Mouse (Mus musculus) spleen, postnatal 10 days (tissue): ENCODE results near the gene Cntnap4.
"Not testable (repeated sequence)": the region's sequence is repeated elsewhere in the genome, so short reads cannot be mapped to it uniquely, and the experiment has no call there.

ENCODE experiments used
- DNase-seq, 2 experiments: peaks; one replicate each; pipeline ENCODE4 v3.0.0; 2021 to 2022; ENCODE audit warnings: low spot score in 2 of 2

Cntnap4 gene

DNA sequence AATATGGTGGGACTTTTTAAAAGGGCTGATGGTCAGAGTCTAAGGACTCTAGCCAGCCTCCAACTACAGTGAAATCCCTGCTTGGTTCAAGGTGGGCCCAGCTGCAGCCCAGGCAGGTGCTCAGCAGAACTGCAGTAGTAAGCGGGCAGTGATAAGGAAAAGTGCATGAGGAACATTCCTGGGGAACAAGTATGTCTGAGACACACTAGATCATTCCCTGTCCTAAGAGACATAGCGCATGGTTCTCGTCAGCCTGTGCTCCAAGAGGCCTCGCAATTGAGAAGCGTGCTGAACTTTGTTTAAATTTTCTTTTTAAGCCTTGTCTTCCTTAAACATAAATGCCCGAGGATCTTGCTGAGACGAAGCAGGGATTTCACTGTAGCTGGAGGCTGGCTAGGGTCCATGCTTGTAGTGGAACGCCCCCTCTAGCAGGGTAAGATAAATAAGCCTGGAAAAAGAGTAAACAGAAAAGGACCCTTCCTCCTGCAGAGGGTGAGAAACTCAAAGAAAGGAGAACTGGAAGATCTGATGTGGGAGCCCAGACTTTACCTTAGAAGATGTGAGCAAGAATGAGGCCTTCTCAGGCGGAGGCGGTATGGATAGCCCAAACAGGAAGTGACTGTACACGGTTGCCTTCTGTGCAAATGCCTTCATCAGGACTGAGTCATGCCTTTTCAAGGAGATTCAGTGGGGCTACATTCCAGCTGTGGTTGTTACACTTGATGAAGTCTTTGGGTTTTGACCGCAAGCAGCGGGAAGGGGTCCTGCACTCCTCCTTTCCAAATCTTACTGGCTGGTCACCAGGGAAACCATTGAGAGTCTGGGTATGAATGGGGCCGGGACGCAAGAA is 161.0 kb downstream of the Cntnap4 start:
- no peak for DNase-seq

DNA sequence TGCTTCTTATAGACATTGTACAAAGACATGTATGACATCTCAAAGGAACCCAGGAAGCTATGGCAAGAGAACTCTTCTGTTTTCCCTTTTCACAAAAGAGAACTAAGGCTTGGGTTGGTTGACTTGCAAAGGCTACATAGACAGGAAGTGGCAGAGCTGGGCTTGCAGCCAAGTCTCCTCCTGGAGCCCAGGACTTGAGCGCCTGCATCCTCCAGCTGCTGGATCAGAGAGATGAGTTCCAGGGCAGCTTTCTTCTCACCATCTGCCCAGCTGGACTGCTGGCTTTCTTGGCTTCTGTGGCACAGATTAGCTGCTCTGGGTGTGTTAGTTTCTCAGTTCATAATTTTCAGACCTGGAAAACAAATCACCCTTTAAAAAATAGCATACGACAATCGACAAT is 165.7 kb downstream of the Cntnap4 start:
- no peak for DNase-seq

DNA sequence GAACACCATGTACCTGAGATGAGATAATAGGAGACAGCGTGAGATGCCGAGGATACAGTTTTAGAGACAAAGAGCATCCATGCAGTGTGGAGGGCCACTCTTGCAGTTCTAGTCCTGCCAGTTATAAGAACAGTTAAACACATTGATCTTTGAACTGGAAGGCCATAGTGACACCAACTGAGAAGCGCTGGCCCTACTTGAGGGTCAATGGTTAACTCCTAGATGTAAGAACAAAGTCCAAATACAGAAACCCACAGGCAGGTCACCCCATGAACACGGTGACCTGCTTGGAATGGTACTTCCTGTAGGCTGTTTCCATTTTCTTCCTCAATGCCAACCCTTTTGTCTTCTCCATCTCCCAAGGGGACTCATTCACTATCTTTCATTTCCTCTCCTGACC is 173.5 kb downstream of the Cntnap4 start:
- DNase-seq, result no peak

- no peak for DNase-seq
Measured at GRCm38 (mm10) chr8:112747296-112747695, 177.5 kb downstream of the Cntnap4 start.

DNA sequence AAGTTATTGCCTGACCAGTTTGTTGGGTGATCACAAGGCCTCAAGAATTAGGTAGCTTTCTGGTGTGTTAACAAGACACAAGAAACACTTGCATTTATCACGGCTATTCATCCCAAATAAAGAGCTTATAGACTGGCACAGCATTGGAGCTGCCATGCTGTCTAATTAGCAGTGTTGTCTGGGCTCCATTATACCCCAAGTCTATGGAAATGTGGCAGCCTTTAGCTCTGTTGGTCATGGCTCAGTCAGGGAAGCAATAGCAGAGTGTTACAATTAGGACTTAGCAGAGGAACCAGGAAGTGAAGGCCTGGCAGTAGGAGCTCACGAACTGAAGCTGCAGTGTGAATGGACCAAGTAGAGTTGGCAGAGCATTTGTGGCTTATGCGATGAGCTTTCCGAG is 185.3 kb downstream of the Cntnap4 start:
- DNase-seq, result no peak

GRCm38 (mm10) chr8:112803058-112803457 is 233.2 kb downstream of the Cntnap4 start:
- DNase-seq, result no peak

- DNase-seq, result no peak
Measured at GRCm38 (mm10) chr8:112809382-112809781, 239.5 kb downstream of the Cntnap4 start.

GRCm38 (mm10) chr8:112841057-112841456 is 271.2 kb downstream of the Cntnap4 start:
- DNase-seq, result no peak

GRCm38 (mm10) chr8:112849541-112849940 is 279.7 kb downstream of the Cntnap4 start:
- not testable (repeated sequence) for DNase-seq

DNA sequence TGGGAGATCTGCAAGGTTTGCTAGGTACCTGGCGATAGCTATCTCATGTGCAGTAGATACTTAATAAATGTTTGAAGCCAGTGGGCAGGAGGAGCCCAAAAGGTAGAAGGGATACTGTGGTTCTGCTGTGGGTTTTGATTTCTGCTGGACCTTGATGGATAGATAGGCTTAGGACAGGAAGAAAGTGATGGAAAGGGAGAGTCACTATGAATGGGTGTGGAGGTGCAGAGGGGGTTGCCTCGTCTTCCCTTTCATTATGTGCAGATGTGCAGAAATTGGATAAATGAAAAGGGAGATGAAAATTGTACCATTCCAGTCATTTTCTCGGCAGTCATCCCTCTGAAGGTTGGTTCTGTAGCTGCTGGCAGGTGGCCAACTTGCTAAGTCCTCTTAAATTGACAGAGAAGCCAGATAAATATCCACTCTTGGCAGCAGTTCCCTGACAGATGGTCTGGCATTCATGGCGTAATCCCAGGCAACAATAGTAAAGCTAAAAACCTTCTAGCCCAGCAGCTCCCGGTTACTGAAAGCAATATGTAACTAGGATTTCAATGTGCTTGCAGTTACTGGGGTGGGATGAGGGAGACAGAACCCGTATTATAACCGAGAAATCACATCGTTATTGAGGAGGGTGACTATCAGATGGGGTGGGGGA is 336.7 kb downstream of the Cntnap4 start:
- peak in 1 of 2 experiments; percentile 13 for DNase-seq

GRCm38 (mm10) chr8:112909527-112909926 is 339.7 kb downstream of the Cntnap4 start:
- no peak for DNase-seq

GRCm38 (mm10) chr8:112911422-112911821 is 341.6 kb downstream of the Cntnap4 start:
- DNase-seq, result no peak

DNA sequence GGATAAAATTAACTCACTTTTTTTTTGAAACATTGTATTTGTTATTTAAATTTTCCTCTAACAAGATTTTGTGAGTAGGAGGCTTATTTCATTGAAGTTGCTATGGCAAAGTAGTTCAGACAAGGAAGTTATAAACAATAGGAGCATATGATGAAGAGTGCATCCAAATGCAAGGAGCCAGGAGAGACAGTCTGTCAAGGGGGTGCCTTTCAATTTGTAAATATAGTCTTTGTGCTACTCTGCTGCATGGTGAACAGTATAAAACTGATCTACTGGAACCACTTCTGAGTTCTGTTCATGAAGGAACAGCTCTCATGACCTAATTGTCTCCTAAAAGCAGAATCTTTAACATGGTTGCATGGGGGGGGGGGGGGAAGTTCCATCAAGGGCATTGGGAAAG is 352.3 kb downstream of the Cntnap4 start:
- no peak for DNase-seq

DNA sequence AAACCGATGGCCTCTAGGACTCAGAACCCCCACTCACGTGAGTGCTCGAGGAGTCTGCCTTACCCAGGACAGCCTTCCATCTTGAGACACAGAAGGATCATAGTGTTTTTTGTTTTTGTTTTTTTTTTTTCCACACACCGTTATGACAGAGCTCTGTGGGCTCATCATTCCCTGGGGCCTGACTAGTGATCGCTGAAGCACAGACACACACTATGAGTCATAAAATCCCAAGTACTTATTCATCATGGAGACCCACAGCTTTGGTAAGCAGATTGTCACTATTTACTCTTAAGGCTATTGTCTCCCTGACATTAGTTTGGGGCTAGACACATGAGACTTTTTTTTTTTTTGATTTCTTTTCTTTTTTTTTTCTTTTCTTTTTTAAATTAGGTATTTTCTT is 352.9 kb downstream of the Cntnap4 start:
- no peak for DNase-seq
